Mouse (Mus musculus) lung, embryonic 14.5 days (tissue): Measurements from ENCODE around the gene Ankrd13c. TPM values are rescaled to one million over a fixed set of nuclear protein-coding genes. Genes with fewer than 3 reads are reported as not detected.

ENCODE experiments used
- ATAC-seq: fragments of 200-750 bp; cut with Nextera tagmentation; 2 replicates; pipeline ENCODE4 v1.8.0; 2017; ENCODE audit warnings: mild to moderate bottlenecking, moderate TSS enrichment, moderate library complexity; ENCODE audit not compliant: insufficient read depth
- DNase-seq: peaks from one replicate; pipeline ENCODE4 v3.0.0-alpha.2; 2015
- H3K27ac ChIP-seq: fragments of 300-500 bp; sonication (generic); 2 replicates; pipeline ENCODE4 v1.5.1; 2014; ENCODE audit warnings: low read depth, mild to moderate bottlenecking, moderate library complexity
- H3K27me3 ChIP-seq: fragments of 300-500 bp; sonication (generic); 2 replicates; pipeline ENCODE4 v1.6.1; 2014; ENCODE audit warnings: low read length, control low read depth; ENCODE audit not compliant: insufficient read depth
- H3K36me3 ChIP-seq: fragments of 300-500 bp; sonication (generic); 2 replicates; pipeline ENCODE4 v1.6.1; 2014; ENCODE audit warnings: control low read depth; ENCODE audit not compliant: insufficient read depth
- H3K4me1 ChIP-seq: fragments of 300-500 bp; sonication (generic); 2 replicates; pipeline ENCODE4 v1.6.1; 2014; ENCODE audit warnings: antibody characterized with exemption, control low read depth; ENCODE audit not compliant: insufficient read depth
- H3K4me2 ChIP-seq: fragments of 300-500 bp; sonication (generic); 2 replicates; pipeline ENCODE4 v1.6.1; 2014; ENCODE audit warnings: mild to moderate bottlenecking
- H3K4me3 ChIP-seq: fragments of 300-500 bp; sonication (generic); 2 replicates; pipeline ENCODE4 v1.5.1; 2014; ENCODE audit warnings: low read depth, low read length
- H3K9ac ChIP-seq: fragments of 300-500 bp; sonication (generic); 2 replicates; pipeline ENCODE4 v1.6.1; 2014
- H3K9me3 ChIP-seq: fragments of 300-500 bp; sonication (generic); 2 replicates; pipeline ENCODE4 v1.6.1; 2016; ENCODE audit warnings: low read depth, low read length, control low read depth
- CTCF ChIP-seq: IDR thresholded peaks from 2 replicates; pipeline ENCODE4 v1.5.1; 2016; ENCODE audit warnings: antibody characterized with exemption, low read depth
- WGBS: fragments of 180-500 bp; shearing (Covaris S2); extraction: QIAGEN DNeasy Blood & Tissue Kit; methylation state at CpG from one replicate; pipeline ENCODE4 v1.1.7; 2014; 5-methylcytosine and 5-hydroxymethylcytosine counted together
- polyA plus RNA-seq: library from polyadenylated mRNA; unstranded; fragments of >200 nt; fragmentation: Nextera tagmentation; extraction: Ambion mirVana; gene quantifications from 2 replicates; pipeline ENCODE4 v1.2.1, GENCODE M21; 2014

Gene Ankrd13c
- polyA plus RNA-seq, 1 experiment from 2014 or later: 23.7 TPM

- under 1% methylated on average over 55 of the region's 55 CpGs for WGBS
- Histone ChIP-seq H3K9ac (peak within 1 kb of the TSS; percentile 95), H3K4me1 (peaks cover 8% of the 10 kb centered on the region; the same call in 1 of the 2 replicates), H3K36me3 (peaks cover 5% of the 10 kb centered on the region; the same call in 1 of the 2 replicates), H3K27ac (peak within 1 kb of the TSS; percentile 93), H3K9me3 (no peaks in the 10 kb centered on the region), H3K27me3 (no peaks in the 10 kb centered on the region), H3K4me2 (peak within 1 kb of the TSS; percentile 86), H3K4me3 (peak within 1 kb of the TSS; percentile 85)
- peak; percentile 98 for DNase-seq
- ATAC-seq: peak; percentile 97
- TF ChIP-seq CTCF: no peak
Measured at GRCm38 (mm10) chr3:158036329-158036988, 89.4 kb downstream of the Ankrd13c start, which contains the start of the genes Srsf11 and Lrrc40. Gene Srsf11, minus strand, starts transcription at chr3:158036639. Gene Lrrc40, plus strand, starts transcription at chr3:158036662.

GRCm38 (mm10) chr3:158038106-158038505 lies 91.1 kb downstream of the Ankrd13c start:
- WGBS: 82% methylated on average over 3 of the region's 3 CpGs
- TF ChIP-seq CTCF: no peak
- Histone ChIP-seq H3K36me3 (peaks cover 5% of the 10 kb centered on the region; the same call in 1 of the 2 replicates), H3K27me3 (no peaks in the 10 kb centered on the region), H3K9ac (no peak overlapping the region), H3K27ac (no peak overlapping the region), H3K4me2 (no peak overlapping the region), H3K4me3 (no peak overlapping the region), H3K9me3 (no peaks in the 10 kb centered on the region), H3K4me1 (0 out of 2 replicates have a peak, but pooled peaks cover 5% of the 10 kb centered on the region)
- DNase-seq (no peak), ATAC-seq (no peak)

GRCm38 (mm10) chr3:158040755-158041154 lies 93.7 kb downstream of the Ankrd13c start:
- no peak for TF ChIP-seq CTCF
- no peak overlapping the region for H3K4me3 ChIP-seq
- no peaks in the 10 kb centered on the region for H3K9me3 ChIP-seq
- no peak overlapping the region for H3K27ac ChIP-seq
- ATAC-seq (no peak), DNase-seq (no peak)
- H3K4me1 ChIP-seq: 0 out of 2 replicates have a peak, but pooled peaks cover 5% of the 10 kb centered on the region
- H3K27me3 ChIP-seq: no peaks in the 10 kb centered on the region
- WGBS: 76% methylated on average over 2 of the region's 2 CpGs
- H3K4me2 ChIP-seq: no peak overlapping the region
- no peaks in the 10 kb centered on the region for H3K36me3 ChIP-seq
- no peak overlapping the region for H3K9ac ChIP-seq

- DNase-seq (no peak), ATAC-seq (no peak)
- H3K9ac ChIP-seq: no peak overlapping the region
- WGBS: 78% methylated on average over 2 of the region's 2 CpGs
- no peak overlapping the region for H3K27ac ChIP-seq
- no peak overlapping the region for H3K4me2 ChIP-seq
- no peaks in the 10 kb centered on the region for H3K9me3 ChIP-seq
- H3K4me3 ChIP-seq: no peak overlapping the region
- H3K4me1 ChIP-seq: no peaks in the 10 kb centered on the region
- H3K36me3 ChIP-seq: peaks cover 33% of the 10 kb centered on the region
- no peaks in the 10 kb centered on the region for H3K27me3 ChIP-seq
- no peak for TF ChIP-seq CTCF
Measured at GRCm38 (mm10) chr3:158049508-158049907, 102.5 kb downstream of the Ankrd13c start.

Other genes starting within 250 kb of the Ankrd13c start
- gene Cth, start 22.2 kb upstream of the Ankrd13c start, polyA plus RNA-seq: 10.5 and 11.3 TPM in 2 replicates
- gene Srsf11, start 89.4 kb downstream of the Ankrd13c start, polyA plus RNA-seq: 304 and 309 TPM in 2 replicates
- 63.4 and 66.3 TPM in 2 replicates for gene Lrrc40, start 89.4 kb downstream of the Ankrd13c start, polyA plus RNA-seq